Mouse (Mus musculus): ENCODE measurements around the gene 6030408B16Rik. TPM values are rescaled to one million over a fixed set of nuclear protein-coding genes. Genes with fewer than 3 reads are reported as not detected.

Gene 6030408B16Rik
- total and polyA plus RNA-seq, 2 experiments from 2014 or later: 0.22 TPM; not detected in 1

DNA sequence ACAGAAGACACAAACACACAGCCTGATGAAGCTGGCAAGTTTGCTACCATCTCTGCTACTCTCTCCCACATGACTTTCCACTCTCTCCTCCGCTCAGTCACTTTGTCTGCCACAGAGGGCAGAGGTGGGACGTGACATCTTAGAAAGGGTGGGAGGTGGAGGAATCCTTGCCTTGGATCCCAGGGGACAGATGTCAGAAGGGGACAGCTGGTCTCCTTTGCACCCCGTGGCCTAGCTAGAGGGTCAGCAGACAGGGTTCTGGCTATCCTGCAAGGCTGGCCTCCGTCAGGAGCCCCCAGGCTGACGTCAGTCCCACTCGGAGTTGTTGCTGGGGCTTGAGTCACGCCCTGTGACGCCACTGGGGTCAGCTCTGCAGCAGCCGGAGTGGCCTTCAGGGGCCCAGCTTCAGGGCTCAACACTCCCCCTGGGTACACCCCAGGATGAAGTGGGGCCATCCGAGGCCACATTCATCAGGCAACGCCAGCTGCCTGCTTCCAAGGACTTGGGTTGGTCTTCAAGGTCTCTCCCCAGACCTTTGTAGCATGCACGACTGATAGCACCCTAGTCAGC lies 13.5 kb upstream of the 6030408B16Rik start:
- ATAC-seq (ENCODE audit: low FRiP score): no peak
- no peaks in the 10 kb centered on the region for H3K9me3 ChIP-seq (ENCODE audit: low read length)

DNA sequence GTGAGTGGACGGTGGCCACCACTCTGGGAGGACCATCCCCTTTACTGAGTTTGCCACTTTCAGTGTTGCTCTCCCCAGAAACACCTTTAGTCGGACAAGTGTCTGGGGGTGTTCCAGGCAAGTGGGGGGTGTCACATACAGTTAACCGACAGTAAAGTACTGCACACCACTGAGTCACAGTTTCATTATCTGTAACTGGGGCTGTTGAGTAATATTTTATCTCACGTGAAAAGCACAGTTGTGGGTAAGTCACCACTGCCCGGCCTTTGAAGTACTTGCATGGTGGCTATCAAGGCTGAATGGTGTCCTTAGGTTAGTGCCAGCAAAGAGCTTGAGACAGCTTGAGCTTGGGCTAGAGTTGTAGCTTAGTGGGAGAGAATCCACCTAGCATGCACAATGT lies 10.5 kb upstream of the 6030408B16Rik start:
- Histone ChIP-seq H3K9me3 (ENCODE audit: low read length) (no peaks in the 10 kb centered on the region), H3K4me2 (ENCODE audit: low read depth, low read length, poor library complexity, severe bottlenecking) (no peak overlapping the region), H3K4me1 (ENCODE audit: insufficient read depth, low read length) (no peaks in the 10 kb centered on the region), H3K4me3 (ENCODE audit: low read depth, low read length) (no peak overlapping the region), H3K9ac (replicated peaks; ENCODE audit: low read length, poor library complexity, severe bottlenecking) (no peak overlapping the region), H3K27ac (ENCODE audit: low read depth, low read length) (no peak overlapping the region), H3K36me3 (ENCODE audit: insufficient read depth, low read length) (peaks cover 12% of the 10 kb centered on the region), H3K27me3 (ENCODE audit: insufficient read depth, low read length) (no peaks in the 10 kb centered on the region)
- ATAC-seq (ENCODE audit: low FRiP score) (no peak), DNase-seq (ENCODE audit: low spot score) (no peak)
- 79% methylated on average over 5 of the region's 5 CpGs for WGBS
- no peak for TF ChIP-seq CTCF (IDR thresholded peaks at IDR 0.05)

More for the DNA sequence above, 13.5 kb upstream of the 6030408B16Rik start:
- H3K4me1 ChIP-seq (ENCODE audit: insufficient read depth, low read length): no peaks in the 10 kb centered on the region
- no peaks in the 10 kb centered on the region for H3K27me3 ChIP-seq (ENCODE audit: insufficient read depth, low read length)
- H3K36me3 ChIP-seq (ENCODE audit: insufficient read depth, low read length): 0 out of 2 replicates have a peak, but pooled peaks cover under 1% of the 10 kb centered on the region
- no peak overlapping the region for H3K4me3 ChIP-seq (ENCODE audit: low read depth, low read length)
- WGBS: 74% methylated on average over 12 of the region's 12 CpGs
- DNase-seq (ENCODE audit: low spot score): no peak
- H3K9ac ChIP-seq (replicated peaks; ENCODE audit: low read length, poor library complexity, severe bottlenecking): no peak overlapping the region
- no peak overlapping the region for H3K4me2 ChIP-seq (ENCODE audit: low read depth, low read length, poor library complexity, severe bottlenecking)
- no peak overlapping the region for H3K27ac ChIP-seq (ENCODE audit: low read depth, low read length)
- TF ChIP-seq CTCF (IDR thresholded peaks at IDR 0.05): no peak

DNA sequence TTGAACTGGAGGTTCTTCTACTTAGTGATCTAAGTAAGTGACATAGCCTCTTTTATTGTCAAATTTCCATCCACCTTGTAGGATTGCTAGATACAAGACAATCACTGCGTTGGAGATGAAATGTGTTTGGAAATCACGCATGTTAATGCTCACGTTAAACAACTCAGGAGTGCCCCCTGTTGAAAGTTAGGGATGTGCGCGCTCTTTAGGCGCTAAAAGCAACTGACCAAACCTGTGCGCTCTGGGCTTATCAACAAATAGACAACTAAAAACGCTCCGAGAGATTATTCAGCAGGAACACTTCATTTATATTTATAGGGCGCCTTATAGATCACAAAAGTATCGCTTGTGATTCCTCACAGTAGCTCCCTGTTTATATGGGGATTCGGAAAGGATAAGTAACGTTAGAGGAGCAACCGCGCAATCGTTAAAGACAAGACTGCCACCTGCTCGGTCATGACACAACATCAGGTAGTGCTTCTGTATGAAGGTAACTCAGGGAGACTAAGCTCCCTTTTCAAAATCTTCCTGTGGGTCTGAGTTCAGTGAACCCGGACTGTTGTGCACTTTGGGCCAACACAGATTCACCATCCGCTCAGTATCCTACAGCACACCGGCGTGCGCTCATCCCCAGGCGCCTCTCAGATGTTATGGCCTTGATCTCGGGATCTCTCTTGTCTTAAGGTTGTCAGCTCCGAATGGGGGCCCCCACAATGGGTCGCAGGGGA lies 9.7 kb upstream of the 6030408B16Rik start:
- peaks cover 20% of the 10 kb centered on the region for H3K36me3 ChIP-seq (ENCODE audit: insufficient read depth, low read length)
- TF ChIP-seq CTCF (IDR thresholded peaks at IDR 0.05): peak; percentile 77
- 2% methylated on average over 26 of the region's 26 CpGs for WGBS
- H3K27ac ChIP-seq (ENCODE audit: low read depth, low read length): peak overlapping the region; percentile 47; the same call in 1 of the 2 replicates
- no peaks in the 10 kb centered on the region for H3K9me3 ChIP-seq (ENCODE audit: low read length)
- peak; percentile 61; the same call in 1 of the 2 replicates for ATAC-seq (ENCODE audit: low FRiP score)
- peak; percentile 87 for DNase-seq (ENCODE audit: low spot score)
- peak overlapping the region; percentile 75 for H3K4me3 ChIP-seq (ENCODE audit: low read depth, low read length)
- H3K9ac ChIP-seq (replicated peaks; ENCODE audit: low read length, poor library complexity, severe bottlenecking): peak overlapping the region; percentile 74
- H3K27me3 ChIP-seq (ENCODE audit: insufficient read depth, low read length): no peaks in the 10 kb centered on the region
- no peaks in the 10 kb centered on the region for H3K4me1 ChIP-seq (ENCODE audit: insufficient read depth, low read length)
- peak overlapping the region; percentile 86 for H3K4me2 ChIP-seq (ENCODE audit: low read depth, low read length, poor library complexity, severe bottlenecking)

DNA sequence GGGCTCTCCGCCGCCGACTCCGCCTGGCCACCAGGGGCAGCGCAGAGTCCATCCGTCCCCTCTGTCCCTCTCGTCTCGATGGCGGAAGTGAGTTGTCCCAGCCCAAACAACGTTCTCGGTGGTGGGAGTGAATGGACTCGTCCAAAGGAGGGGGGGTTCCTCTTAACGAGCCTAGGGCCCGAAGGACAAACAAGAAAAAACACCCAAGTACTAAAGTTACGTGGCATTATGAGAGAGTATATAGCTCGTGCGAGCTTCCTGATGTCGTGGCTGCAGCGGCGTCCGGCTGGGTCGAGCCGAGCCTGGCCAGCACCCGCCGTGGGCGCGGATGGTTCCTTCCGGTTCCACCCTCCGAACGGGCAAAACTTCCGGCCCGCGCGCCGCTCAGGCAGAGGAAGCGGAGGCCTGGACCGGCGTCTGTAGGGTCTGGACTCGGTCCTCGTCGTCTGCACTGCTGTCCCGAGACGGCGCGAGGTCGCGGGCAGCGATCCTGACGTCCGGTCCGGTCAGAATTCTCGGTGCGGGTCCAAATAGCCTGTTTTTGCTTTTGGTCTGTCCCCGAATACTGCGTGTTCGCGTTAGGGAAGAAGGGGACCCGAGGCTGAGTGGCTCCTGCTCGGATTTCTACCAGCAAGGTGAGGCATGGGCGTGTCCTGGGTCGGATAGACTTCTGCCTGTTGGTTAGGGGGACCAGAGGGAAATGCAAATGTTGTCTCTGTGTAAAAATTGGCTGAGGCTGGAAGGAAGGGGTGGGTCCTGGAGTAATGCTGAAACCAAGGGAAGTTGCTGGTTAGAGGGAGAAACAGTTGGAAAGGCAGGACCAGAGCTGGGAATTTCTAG lies 8.9 kb upstream of the 6030408B16Rik start, which contains the start of gene Atg101:
TSS of gene Atg101 (plus strand) at position 362 of the 840 bp plus-strand sequence.
- whole genome bisulfite sequencing: under 1% methylated on average over 60 of the region's 61 CpGs

GRCm38 (mm10) chr15:101286129-101286770 lies 6.8 kb upstream of the 6030408B16Rik start:
- Histone ChIP-seq H3K4me3 (ENCODE audit: low read depth, low read length) (no peak overlapping the region), H3K4me2 (ENCODE audit: low read depth, low read length, poor library complexity, severe bottlenecking) (no peak overlapping the region), H3K9me3 (ENCODE audit: low read length) (no peaks in the 10 kb centered on the region), H3K36me3 (ENCODE audit: insufficient read depth, low read length) (peaks cover 44% of the 10 kb centered on the region), H3K4me1 (ENCODE audit: insufficient read depth, low read length) (no peaks in the 10 kb centered on the region), H3K27ac (ENCODE audit: low read depth, low read length) (no peak overlapping the region), H3K9ac (replicated peaks; ENCODE audit: low read length, poor library complexity, severe bottlenecking) (no peak overlapping the region), H3K27me3 (ENCODE audit: insufficient read depth, low read length) (no peaks in the 10 kb centered on the region)
- WGBS: 66% methylated on average over 9 of the region's 9 CpGs
- DNase-seq (ENCODE audit: low spot score) (no peak), ATAC-seq (ENCODE audit: low FRiP score) (no peak)
- peak; percentile 53 for TF ChIP-seq CTCF (IDR thresholded peaks at IDR 0.05)

More for the DNA sequence above, 8.9 kb upstream of the 6030408B16Rik start, which contains the start of gene Atg101:
- Histone ChIP-seq H3K9ac (replicated peaks; ENCODE audit: low read length, poor library complexity, severe bottlenecking) (peak within 1 kb of the TSS; percentile 74), H3K4me1 (ENCODE audit: insufficient read depth, low read length) (no peaks in the 10 kb centered on the region), H3K4me2 (ENCODE audit: low read depth, low read length, poor library complexity, severe bottlenecking) (peak within 1 kb of the TSS; percentile 86), H3K27ac (ENCODE audit: low read depth, low read length) (peak within 1 kb of the TSS; percentile 70), H3K36me3 (ENCODE audit: insufficient read depth, low read length) (peaks cover 23% of the 10 kb centered on the region), H3K4me3 (ENCODE audit: low read depth, low read length) (peak within 1 kb of the TSS; percentile 75), H3K27me3 (ENCODE audit: insufficient read depth, low read length) (no peaks in the 10 kb centered on the region), H3K9me3 (ENCODE audit: low read length) (no peaks in the 10 kb centered on the region)
- ATAC-seq (ENCODE audit: low FRiP score) (peak; percentile 93), DNase-seq (ENCODE audit: low spot score) (peak; percentile 92)
- peak; percentile 97 for TF ChIP-seq CTCF (IDR thresholded peaks at IDR 0.05)
